Mouse (Mus musculus): ENCODE results near the gene Herpud2. TPM values are rescaled to one million over a fixed set of nuclear protein-coding genes. Genes with fewer than 3 reads are reported as not detected.
A peak's percentile ranks its signal among the peaks of the same experiment; 100 is the strongest.

The Herpud2 gene
- polyA plus RNA-seq, 1 experiment from 2014 or later, result 36.7 TPM

GRCm38 (mm10) chr9:25152457-25152856 lies 837 bp upstream of the Herpud2 start:
- Histone ChIP-seq H3K27me3 (ENCODE audit: control insufficient read depth, insufficient read depth, low read length) (no peaks in the 10 kb centered on the region), H3K9ac (peak overlapping the region; percentile 93), H3K4me2 (replicated peaks) (peak overlapping the region; percentile 69), H3K4me1 (replicated peaks; ENCODE audit: control insufficient read depth, insufficient read depth, low read length) (peaks cover 23% of the 10 kb centered on the region), H3K27ac (peak overlapping the region; percentile 97), H3K9me3 (ENCODE audit: control insufficient read depth, low read length) (no peaks in the 10 kb centered on the region), H3K36me3 (replicated peaks; ENCODE audit: control insufficient read depth, insufficient read depth) (0 out of 2 replicates have a peak, but pooled peaks cover 6% of the 10 kb centered on the region), H3K4me3 (replicated peaks; ENCODE audit: low read length) (peak overlapping the region; percentile 89)
- DNase-seq (ENCODE audit: low spot score) (no peak), ATAC-seq (ENCODE audit: low FRiP score) (no peak)
- 8% methylated on average over 1 of the region's 1 CpGs for WGBS

GRCm38 (mm10) chr9:25150791-25151610 lies 619 bp downstream of the Herpud2 start:
- under 1% methylated on average over 73 of the region's 73 CpGs for WGBS
- ATAC-seq (ENCODE audit: low FRiP score) (peak; percentile 65; the same call in 1 of the 2 replicates), DNase-seq (ENCODE audit: low spot score) (peak; percentile 62)
- peak overlapping the region; percentile 93 for H3K9ac ChIP-seq
- H3K4me1 ChIP-seq (replicated peaks; ENCODE audit: control insufficient read depth, insufficient read depth, low read length), result peaks cover 26% of the 10 kb centered on the region
- no peaks in the 10 kb centered on the region for H3K27me3 ChIP-seq (ENCODE audit: control insufficient read depth, insufficient read depth, low read length)
- H3K4me2 ChIP-seq (replicated peaks), result peak overlapping the region; percentile 69
- 0 out of 2 replicates have a peak, but pooled peaks cover 6% of the 10 kb centered on the region for H3K36me3 ChIP-seq (replicated peaks; ENCODE audit: control insufficient read depth, insufficient read depth)
- H3K9me3 ChIP-seq (ENCODE audit: control insufficient read depth, low read length), result no peaks in the 10 kb centered on the region
- H3K27ac ChIP-seq, result peak overlapping the region; percentile 97
- peak overlapping the region; percentile 89 for H3K4me3 ChIP-seq (replicated peaks; ENCODE audit: low read length)

- no peak for DNase-seq (ENCODE audit: low spot score)
- Histone ChIP-seq H3K27me3 (ENCODE audit: control insufficient read depth, insufficient read depth, low read length) (no peaks in the 10 kb centered on the region), H3K4me1 (replicated peaks; ENCODE audit: control insufficient read depth, insufficient read depth, low read length) (peaks cover 29% of the 10 kb centered on the region), H3K27ac (no peak overlapping the region), H3K4me3 (replicated peaks; ENCODE audit: low read length) (peak overlapping the region; percentile 20), H3K9me3 (ENCODE audit: control insufficient read depth, low read length) (no peaks in the 10 kb centered on the region), H3K9ac (peak overlapping the region; percentile 46), H3K36me3 (replicated peaks; ENCODE audit: control insufficient read depth, insufficient read depth) (0 out of 2 replicates have a peak, but pooled peaks cover 6% of the 10 kb centered on the region), H3K4me2 (replicated peaks) (peak overlapping the region; percentile 57)
- ATAC-seq (ENCODE audit: low FRiP score), result no peak
Observed at GRCm38 (mm10) chr9:25148767-25149166, 2.9 kb downstream of the Herpud2 start.

GRCm38 (mm10) chr9:25145925-25146324 lies 5.7 kb downstream of the Herpud2 start:
- 91% methylated on average over 1 of the region's 1 CpGs for WGBS
- ATAC-seq (ENCODE audit: low FRiP score), result no peak
- no peaks in the 10 kb centered on the region for H3K9me3 ChIP-seq (ENCODE audit: control insufficient read depth, low read length)
- no peak for DNase-seq (ENCODE audit: low spot score)
- H3K36me3 ChIP-seq (replicated peaks; ENCODE audit: control insufficient read depth, insufficient read depth), result 0 out of 2 replicates have a peak, but pooled peaks cover 6% of the 10 kb centered on the region
- H3K4me1 ChIP-seq (replicated peaks; ENCODE audit: control insufficient read depth, insufficient read depth, low read length), result peaks cover 29% of the 10 kb centered on the region
- no peak overlapping the region for H3K4me2 ChIP-seq (replicated peaks)
- H3K9ac ChIP-seq, result no peak overlapping the region
- no peak overlapping the region for H3K4me3 ChIP-seq (replicated peaks; ENCODE audit: low read length)
- H3K27ac ChIP-seq, result no peak overlapping the region
- H3K27me3 ChIP-seq (ENCODE audit: control insufficient read depth, insufficient read depth, low read length), result no peaks in the 10 kb centered on the region

- H3K27me3 ChIP-seq (ENCODE audit: control insufficient read depth, insufficient read depth, low read length), result no peaks in the 10 kb centered on the region
- no peak overlapping the region for H3K27ac ChIP-seq
- H3K4me3 ChIP-seq (replicated peaks; ENCODE audit: low read length), result no peak overlapping the region
- ATAC-seq (ENCODE audit: low FRiP score) (no peak), DNase-seq (ENCODE audit: low spot score) (no peak)
- H3K9ac ChIP-seq, result no peak overlapping the region
- H3K4me2 ChIP-seq (replicated peaks), result no peak overlapping the region
- no peaks in the 10 kb centered on the region for H3K9me3 ChIP-seq (ENCODE audit: control insufficient read depth, low read length)
- 0 out of 2 replicates have a peak, but pooled peaks cover 6% of the 10 kb centered on the region for H3K36me3 ChIP-seq (replicated peaks; ENCODE audit: control insufficient read depth, insufficient read depth)
- H3K4me1 ChIP-seq (replicated peaks; ENCODE audit: control insufficient read depth, insufficient read depth, low read length), result peaks cover 19% of the 10 kb centered on the region
Observed at GRCm38 (mm10) chr9:25143950-25144349, 7.7 kb downstream of the Herpud2 start.

GRCm38 (mm10) chr9:25142988-25143387 lies 8.6 kb downstream of the Herpud2 start:
- H3K4me2 ChIP-seq (replicated peaks), result no peak overlapping the region
- 95% methylated on average over 1 of the region's 1 CpGs for WGBS
- H3K4me3 ChIP-seq (replicated peaks; ENCODE audit: low read length), result no peak overlapping the region
- ATAC-seq (ENCODE audit: low FRiP score) (no peak), DNase-seq (ENCODE audit: low spot score) (no peak)
- peaks cover 10% of the 10 kb centered on the region for H3K4me1 ChIP-seq (replicated peaks; ENCODE audit: control insufficient read depth, insufficient read depth, low read length)
- no peak overlapping the region for H3K27ac ChIP-seq
- H3K36me3 ChIP-seq (replicated peaks; ENCODE audit: control insufficient read depth, insufficient read depth), result no peaks in the 10 kb centered on the region
- H3K27me3 ChIP-seq (ENCODE audit: control insufficient read depth, insufficient read depth, low read length), result no peaks in the 10 kb centered on the region
- H3K9ac ChIP-seq, result no peak overlapping the region
- H3K9me3 ChIP-seq (ENCODE audit: control insufficient read depth, low read length), result no peaks in the 10 kb centered on the region

- 95% methylated on average over 3 of the region's 3 CpGs for WGBS
- no peak for ATAC-seq (ENCODE audit: low FRiP score)
Observed at GRCm38 (mm10) chr9:25142041-25142440, 9.6 kb downstream of the Herpud2 start.

GRCm38 (mm10) chr9:25140330-25140729 lies 11.3 kb downstream of the Herpud2 start:
- H3K36me3 ChIP-seq (replicated peaks; ENCODE audit: control insufficient read depth, insufficient read depth), result no peaks in the 10 kb centered on the region
- no peak overlapping the region for H3K4me3 ChIP-seq (replicated peaks; ENCODE audit: low read length)
- H3K27ac ChIP-seq, result no peak overlapping the region
- whole genome bisulfite sequencing, result 91% methylated on average over 1 of the region's 1 CpGs
- ATAC-seq (ENCODE audit: low FRiP score) (no peak), DNase-seq (ENCODE audit: low spot score) (no peak)
- H3K4me2 ChIP-seq (replicated peaks), result no peak overlapping the region
- no peaks in the 10 kb centered on the region for H3K9me3 ChIP-seq (ENCODE audit: control insufficient read depth, low read length)
- H3K9ac ChIP-seq, result no peak overlapping the region
- no peaks in the 10 kb centered on the region for H3K4me1 ChIP-seq (replicated peaks; ENCODE audit: control insufficient read depth, insufficient read depth, low read length)
- no peaks in the 10 kb centered on the region for H3K27me3 ChIP-seq (ENCODE audit: control insufficient read depth, insufficient read depth, low read length)

More at GRCm38 (mm10) chr9:25142041-25142440, 9.6 kb downstream of the Herpud2 start:
- Histone ChIP-seq H3K27me3 (ENCODE audit: control insufficient read depth, insufficient read depth, low read length) (no peaks in the 10 kb centered on the region), H3K4me2 (replicated peaks) (no peak overlapping the region), H3K36me3 (replicated peaks; ENCODE audit: control insufficient read depth, insufficient read depth) (no peaks in the 10 kb centered on the region), H3K27ac (no peak overlapping the region), H3K9ac (no peak overlapping the region), H3K9me3 (ENCODE audit: control insufficient read depth, low read length) (no peaks in the 10 kb centered on the region), H3K4me3 (replicated peaks; ENCODE audit: low read length) (no peak overlapping the region), H3K4me1 (replicated peaks; ENCODE audit: control insufficient read depth, insufficient read depth, low read length) (0 out of 2 replicates have a peak, but pooled peaks cover 3% of the 10 kb centered on the region)
- no peak for DNase-seq (ENCODE audit: low spot score)

GRCm38 (mm10) chr9:25138900-25139299 lies 12.7 kb downstream of the Herpud2 start:
- Histone ChIP-seq H3K4me1 (replicated peaks; ENCODE audit: control insufficient read depth, insufficient read depth, low read length) (no peaks in the 10 kb centered on the region), H3K9ac (no peak overlapping the region), H3K36me3 (replicated peaks; ENCODE audit: control insufficient read depth, insufficient read depth) (no peaks in the 10 kb centered on the region), H3K9me3 (ENCODE audit: control insufficient read depth, low read length) (no peaks in the 10 kb centered on the region), H3K4me2 (replicated peaks) (no peak overlapping the region), H3K27me3 (ENCODE audit: control insufficient read depth, insufficient read depth, low read length) (no peaks in the 10 kb centered on the region), H3K4me3 (replicated peaks; ENCODE audit: low read length) (no peak overlapping the region), H3K27ac (no peak overlapping the region)
- ATAC-seq (ENCODE audit: low FRiP score), result no peak
- DNase-seq (ENCODE audit: low spot score), result no peak
- 88% methylated on average over 1 of the region's 1 CpGs for WGBS
